Mouse (Mus musculus): ENCODE results near the gene Pou3f3. TPM values are rescaled to one million over a fixed set of nuclear protein-coding genes. Genes with fewer than 3 reads are reported as not detected.

Pou3f3 gene
- polyA plus RNA-seq, 1 experiment from 2014 or later, result 0.19 TPM

DNA sequence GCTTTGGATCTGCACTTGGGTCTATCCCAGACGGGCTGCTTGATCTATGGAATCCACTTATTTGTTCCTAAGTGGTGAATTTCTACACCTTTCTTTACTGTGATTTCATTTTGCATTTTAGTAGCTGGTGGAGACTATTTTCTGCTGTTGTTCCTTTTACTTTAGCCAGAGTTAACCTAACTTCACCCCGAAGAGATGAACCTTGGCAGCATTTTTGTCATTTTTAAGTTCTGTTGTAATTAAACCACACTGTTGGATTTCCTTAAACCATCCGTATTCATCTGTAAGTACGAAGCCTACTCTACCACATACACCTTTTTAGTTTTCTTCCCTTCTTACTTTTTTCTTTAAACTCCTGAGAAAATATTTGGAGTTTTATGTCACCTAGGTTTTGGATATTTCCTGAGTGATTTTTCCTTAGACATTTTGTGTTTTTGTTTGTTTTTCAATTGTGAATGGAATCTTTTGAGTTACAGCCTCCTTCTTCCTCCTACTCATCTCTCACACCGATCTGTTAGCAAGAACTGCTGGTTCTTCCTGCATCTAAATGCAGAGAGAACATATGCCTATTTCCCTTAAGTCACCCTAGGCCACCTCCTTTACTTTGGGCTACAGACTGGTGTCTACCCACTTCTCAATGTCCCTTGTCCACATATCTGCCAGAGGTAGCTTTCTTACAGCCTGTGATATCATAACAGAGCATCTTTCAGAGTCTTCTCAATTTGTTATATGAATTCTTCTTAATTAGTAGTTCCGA lies 54.1 kb downstream of the Pou3f3 start:
- DNase-seq (ENCODE audit: low spot score) (no peak), ATAC-seq (ENCODE audit: insufficient number of reproducible peaks, low FRiP score, low TSS enrichment, low read depth) (no peak)
- H3K9me3 ChIP-seq (ENCODE audit: control insufficient read depth, low read length), result no peaks in the 10 kb centered on the region
- H3K4me1 ChIP-seq (ENCODE audit: control insufficient read depth, insufficient read depth, low read length), result no peaks in the 10 kb centered on the region
- H3K4me2 ChIP-seq (ENCODE audit: low read depth, severe bottlenecking), result no peak overlapping the region
- H3K4me3 ChIP-seq (ENCODE audit: low read depth, low read length), result no peak overlapping the region
- H3K27me3 ChIP-seq (ENCODE audit: control insufficient read depth, insufficient read depth, low read length), result no peaks in the 10 kb centered on the region
- no peaks in the 10 kb centered on the region for H3K36me3 ChIP-seq (ENCODE audit: control insufficient read depth, insufficient read depth, low read length)
- H3K9ac ChIP-seq (ENCODE audit: low read length), result no peak overlapping the region
- 87% methylated on average over 6 of the region's 6 CpGs for WGBS
- no peak overlapping the region for H3K27ac ChIP-seq (replicated peaks; ENCODE audit: low read depth, low read length)

Other genes with a start within 250 kb of the Pou3f3 start
- gene Mrps9, start 155.5 kb downstream of the Pou3f3 start, polyA plus RNA-seq (2014; fragmentation: Nextera tagmentation; extraction: Ambion mirVana), result 59.9 and 64.1 TPM in 2 replicates

All from limb, embryonic 11.5 days (tissue).